17 mouse cellular contexts compared by ENCODE assay signal in genomic region chr7:51227136-51227535, GRCm38 (mm10).
DNase-seq lines count a peak whose midpoint lies in the region; ATAC-seq lines count a peak whose summit lies in the region.
"Had no signal": no experiment of that assay in that cellular context is flagged by ENCODE, and none has a peak within 500 bp of the region (broad histone marks: within the 10 kb centered on the region; RNA-seq: fewer than 3 reads in every experiment).

No protein-coding gene starts in this region.

- WGBS in forebrain, embryonic 16.5 days = 47% methylated on average over 5 of the region's 5 CpGs
- WGBS in forebrain, embryonic 10.5 days = 84% methylated on average over 5 of the region's 5 CpGs

- H3K4me1 ChIP-seq in forebrain, embryonic 16.5 days (replicated peaks; ENCODE audit: control insufficient read depth, insufficient read depth, low read length) = peaks cover 8% of the 10 kb centered on the region
- H3K4me1 ChIP-seq in forebrain, embryonic 10.5 days = no peaks in the 10 kb centered on the region
- H3K4me1 ChIP-seq: embryonic facial prominence, embryonic 13.5 days; heart, embryonic 13.5 days; limb, embryonic 13.5 days; midbrain, embryonic 13.5 days had no signal

- peak; percentile 49 for ATAC-seq in forebrain, embryonic 16.5 days
- ATAC-seq: forebrain, embryonic 15.5 days; intestine, embryonic 16.5 days; midbrain, embryonic 13.5 days had no signal

- no peak overlapping the region for H3K4me3 ChIP-seq in forebrain, embryonic 16.5 days (replicated peaks; ENCODE audit: low read length)
- H3K4me3 ChIP-seq in forebrain, embryonic 10.5 days = no peak overlapping the region
- H3K4me3 ChIP-seq: embryonic facial prominence, embryonic 13.5 days; forebrain, embryonic 15.5 days; heart, embryonic 13.5 days; limb, embryonic 13.5 days; midbrain, embryonic 13.5 days had no signal

- no peak overlapping the region for H3K4me2 ChIP-seq in forebrain, embryonic 16.5 days (ENCODE audit: low read length)
- H3K4me2 ChIP-seq: embryonic facial prominence, embryonic 13.5 days; forebrain, embryonic 15.5 days; heart, embryonic 13.5 days; limb, embryonic 13.5 days; midbrain, embryonic 13.5 days had no signal

- no peaks in the 10 kb centered on the region for H3K9me3 ChIP-seq in forebrain, embryonic 16.5 days (ENCODE audit: control insufficient read depth, low read length)
- H3K9me3 ChIP-seq in forebrain, embryonic 10.5 days = no peaks in the 10 kb centered on the region
- H3K9me3 ChIP-seq: embryonic facial prominence, embryonic 13.5 days; forebrain, embryonic 15.5 days; heart, embryonic 13.5 days; limb, embryonic 13.5 days; midbrain, embryonic 13.5 days had no signal

- H3K27me3 ChIP-seq in forebrain, embryonic 16.5 days (replicated peaks; ENCODE audit: control insufficient read depth, insufficient read depth, low read length) = no peaks in the 10 kb centered on the region
- H3K27me3 ChIP-seq in forebrain, embryonic 10.5 days (ENCODE audit: poor library complexity, severe bottlenecking) = no peaks in the 10 kb centered on the region
- H3K27me3 ChIP-seq: embryonic facial prominence, embryonic 13.5 days; forebrain, embryonic 15.5 days; heart, embryonic 13.5 days; limb, embryonic 13.5 days; midbrain, embryonic 13.5 days had no signal

- no peak for DNase-seq in forebrain, embryonic 10.5 days (ENCODE audit: extremely low spot score, low spot score)
- peak; percentile 11 to 19 for DNase-seq in left cerebral cortex, adult 18-20 months (ENCODE audit: low spot score in 2 of 2)
- DNase-seq in left cerebral cortex, postnatal 4 days = no peak
- DNase-seq in left cerebral cortex, postnatal 10 days (ENCODE audit: extremely low spot score in 1 of 2, low spot score in 2 of 2) = peak; percentile 25 to 50
- DNase-seq in right cerebral cortex, postnatal 4 days = peak; percentile 64
- no peak for DNase-seq in embryo, embryonic 11 days
- DNase-seq in gastrocnemius, postnatal 36 days = no peak
- DNase-seq: cerebellum, postnatal 36 days; lung, postnatal 4 days; thymus, adult 2 months had no signal

- H3K36me3 ChIP-seq in forebrain, embryonic 16.5 days (ENCODE audit: control insufficient read depth, insufficient read depth) = no peaks in the 10 kb centered on the region
- H3K36me3 ChIP-seq in forebrain, embryonic 10.5 days (replicated peaks) = no peaks in the 10 kb centered on the region
- H3K36me3 ChIP-seq: embryonic facial prominence, embryonic 13.5 days; forebrain, embryonic 15.5 days; heart, embryonic 13.5 days; limb, embryonic 13.5 days; midbrain, embryonic 13.5 days had no signal

- intact Hi-C loops in left cerebral cortex, postnatal 4 days (cut with DNase I) = no loop called here
- intact Hi-C loops in left cerebral cortex, postnatal 10 days (cut with DNase I) = no loop called here
- intact Hi-C loops in gastrocnemius, postnatal 36 days (cut with DNase I) = no loop called here

- no peak overlapping the region for H3K27ac ChIP-seq in forebrain, embryonic 16.5 days (ENCODE audit: low read length)
- H3K27ac ChIP-seq in forebrain, embryonic 10.5 days = no peak overlapping the region
- H3K27ac ChIP-seq: embryonic facial prominence, embryonic 13.5 days; forebrain, embryonic 15.5 days; heart, embryonic 13.5 days; limb, embryonic 13.5 days; midbrain, embryonic 13.5 days had no signal

- no peak overlapping the region for H3K9ac ChIP-seq in forebrain, embryonic 16.5 days (replicated peaks; ENCODE audit: low read depth, low read length)
- H3K9ac ChIP-seq: embryonic facial prominence, embryonic 13.5 days; forebrain, embryonic 15.5 days; heart, embryonic 13.5 days; limb, embryonic 13.5 days; midbrain, embryonic 13.5 days had no signal

Comparison
In these comparisons a context has a peak if more than half of its experiments do, and no peak if none do; other contexts are left out.
1. DNase-seq: peak in left cerebral cortex, adult 18-20 months (2 of 2), left cerebral cortex, postnatal 10 days (2 of 2) and right cerebral cortex, postnatal 4 days (single experiment); none in forebrain, embryonic 10.5 days (single experiment), left cerebral cortex, postnatal 4 days (single experiment), embryo, embryonic 11 days (single experiment) and gastrocnemius, postnatal 36 days (0 of 2).